Mouse (Mus musculus) CH12.LX (cell line): ENCODE measurements around the gene Slc6a11. TPM values are rescaled to one million over a fixed set of nuclear protein-coding genes. Genes with fewer than 3 reads are reported as not detected.

ENCODE experiments used
- DNase-seq: peaks from one replicate; pipeline ENCODE4 v3.0.0-alpha.2; 2013; ENCODE audit errors: extremely low read depth
- H3K27ac ChIP-seq: 2 replicates; pipeline ENCODE4 v1.5.1; 2012; ENCODE audit warnings: low read depth, mild to moderate bottlenecking, control low read depth, moderate library complexity; ENCODE audit not compliant: insufficient read depth
- H3K27me3 ChIP-seq: replicated peaks from 2 replicates; pipeline ENCODE3; 2012; ENCODE audit warnings: inconsistent platforms
- H3K36me3 ChIP-seq, 2 experiments: replicated peaks in 1 of 2; 2 replicates each; pipeline versions ENCODE3 to v1.6.1; 2012; ENCODE audit warnings: inconsistent platforms in 1 of 2, low read length in 1 of 2, mild to moderate bottlenecking in 1 of 2, mixed read lengths in 1 of 2, moderate library complexity in 1 of 2; ENCODE audit not compliant: control insufficient read depth in 1 of 2, insufficient read depth in 1 of 2
- H3K4me1 ChIP-seq, 2 experiments: 2 replicates each; pipeline ENCODE4 v1.6.1; 2012; ENCODE audit warnings: inconsistent platforms in 1 of 2, moderate library complexity in 1 of 2; ENCODE audit not compliant: insufficient read depth in 2 of 2, control insufficient read depth in 1 of 2
- H3K4me2 ChIP-seq: 2 replicates; pipeline ENCODE4 v1.6.1; 2012; ENCODE audit warnings: low read depth, mild to moderate bottlenecking, control low read depth; ENCODE audit not compliant: poor library complexity, insufficient read depth, severe bottlenecking
- H3K4me3 ChIP-seq, 3 experiments: fragments of 150-350 bp in 1 of 3; sonication (generic) in 1 of 3; replicated peaks in 1 of 3; 2 replicates each; pipeline versions ENCODE3 to v1.5.1; 2011 to 2012; ENCODE audit warnings: low read depth in 2 of 3, low read length in 2 of 3, mild to moderate bottlenecking in 2 of 3, moderate library complexity in 2 of 3, control low read depth in 1 of 3, improper control_type of control experiment in 1 of 3, inconsistent platforms in 1 of 3, mixed read lengths in 1 of 3; ENCODE audit not compliant: poor library complexity in 1 of 3
- H3K79me2 ChIP-seq: replicated peaks from 2 replicates; pipeline ENCODE4 v1.6.1; 2012; ENCODE audit warnings: mild to moderate bottlenecking, moderate library complexity; ENCODE audit not compliant: control insufficient read depth, poor library complexity, insufficient read depth, severe bottlenecking; ENCODE audit errors: extremely low read depth
- H3K9ac ChIP-seq: 2 replicates; pipeline ENCODE4 v1.6.1; 2012; ENCODE audit warnings: low read depth, mild to moderate bottlenecking, control low read depth, moderate library complexity; ENCODE audit not compliant: insufficient read depth
- H3K9me3 ChIP-seq: replicated peaks from 2 replicates; pipeline ENCODE3; 2012; ENCODE audit warnings: low read length, inconsistent platforms, mixed read lengths
- BHLHE40 ChIP-seq: IDR thresholded peaks from 2 replicates; pipeline ENCODE4 v1.6.1; 2011; ENCODE audit warnings: mild to moderate bottlenecking, low read depth, low read length, improper control_type of control experiment
- CHD2 ChIP-seq: IDR thresholded peaks from 2 replicates; pipeline ENCODE4 v1.6.1; 2011; ENCODE audit warnings: low read length, improper control_type of control experiment
- ELF1 ChIP-seq: IDR thresholded peaks from 2 replicates; pipeline ENCODE4 v1.6.1; 2014; ENCODE audit warnings: low read depth, mild to moderate bottlenecking, inconsistent platforms, low read length, improper control_type of control experiment
- EP300 ChIP-seq: IDR thresholded peaks from 2 replicates; pipeline ENCODE4 v1.6.1; 2011; ENCODE audit warnings: low read length, improper control_type of control experiment
- ETS1 ChIP-seq: conservative IDR thresholded peaks from 2 replicates; pipeline ENCODE4 v1.6.1; 2012; ENCODE audit warnings: low read depth, mild to moderate bottlenecking, inconsistent platforms, low read length, improper control_type of control experiment, moderate library complexity
- HCFC1 ChIP-seq: IDR thresholded peaks from 2 replicates; pipeline ENCODE4 v1.6.1; 2012; ENCODE audit warnings: low read depth, mild to moderate bottlenecking, inconsistent platforms, low read length, improper control_type of control experiment
- IRF4 ChIP-seq: IDR thresholded peaks from 2 replicates; pipeline ENCODE4 v1.6.1; 2014; ENCODE audit warnings: low read depth, mild to moderate bottlenecking, inconsistent platforms, low read length, improper control_type of control experiment
- JUN ChIP-seq: IDR thresholded peaks from 2 replicates; pipeline ENCODE4 v1.6.1; 2011; ENCODE audit warnings: low read depth, mild to moderate bottlenecking, low read length, improper control_type of control experiment, moderate library complexity; ENCODE audit not compliant: insufficient read depth
- MAFK ChIP-seq: IDR thresholded peaks from 2 replicates; pipeline ENCODE4 v1.6.1; 2011; ENCODE audit warnings: low read length, improper control_type of control experiment; ENCODE audit not compliant: insufficient replicate concordance
- MEF2A ChIP-seq: IDR thresholded peaks from 2 replicates; pipeline ENCODE4 v1.6.1; 2014; ENCODE audit warnings: low read depth, mild to moderate bottlenecking, inconsistent platforms, low read length, improper control_type of control experiment, borderline replicate concordance
- NELFE ChIP-seq: IDR thresholded peaks from 2 replicates; pipeline ENCODE4 v1.6.1; 2011; ENCODE audit warnings: low read depth, low read length, improper control_type of control experiment
- NRF1 ChIP-seq: IDR thresholded peaks from 2 replicates; pipeline ENCODE4 v1.6.1; 2014; ENCODE audit warnings: low read depth, mild to moderate bottlenecking, inconsistent platforms, low read length, improper control_type of control experiment, moderate library complexity
- POLR2AphosphoS2 ChIP-seq: IDR thresholded peaks from 2 replicates; pipeline ENCODE4 v1.6.1; 2011; ENCODE audit warnings: low read depth, low read length, improper control_type of control experiment
- RAD21 ChIP-seq: IDR thresholded peaks from 2 replicates; pipeline ENCODE4 v1.6.1; 2011; ENCODE audit warnings: low read depth, mild to moderate bottlenecking, low read length, improper control_type of control experiment, moderate library complexity
- RCOR1 ChIP-seq: conservative IDR thresholded peaks from 2 replicates; pipeline ENCODE4 v1.6.1; 2012; ENCODE audit warnings: low read depth, mild to moderate bottlenecking, inconsistent platforms, low read length, improper control_type of control experiment
- SMC3 ChIP-seq: IDR thresholded peaks from 2 replicates; pipeline ENCODE4 v1.6.1; 2011; ENCODE audit warnings: low read depth, low read length, improper control_type of control experiment
- UBTF ChIP-seq: IDR thresholded peaks from 2 replicates; pipeline ENCODE4 v1.6.1; 2012; ENCODE audit warnings: low read depth, mild to moderate bottlenecking, inconsistent platforms, low read length, improper control_type of control experiment, moderate library complexity
- ZC3H11A ChIP-seq: IDR thresholded peaks from 2 replicates; pipeline ENCODE4 v1.6.1; 2012; ENCODE audit warnings: low read depth, mild to moderate bottlenecking, inconsistent platforms, low read length, improper control_type of control experiment
- ZMIZ1 ChIP-seq: IDR thresholded peaks from 2 replicates; pipeline ENCODE4 v1.6.1; 2012; ENCODE audit warnings: low read depth, mild to moderate bottlenecking, inconsistent platforms, low read length, improper control_type of control experiment
- ZNF384 ChIP-seq: IDR thresholded peaks from 2 replicates; pipeline ENCODE4 v1.6.1; 2012; ENCODE audit warnings: low read depth, low read length, improper control_type of control experiment, inconsistent platforms
- dilution Hi-C: fragments of 300-500 bp; cut with MboI; formaldehyde crosslinking; loops from 2 replicates; pipeline ENCODE4 v1.14.3; 2020; ENCODE audit warnings: low sequenced_read_pairs; ENCODE audit not compliant: extremely low pct_unique_long_range_greater_than_20kb, extremely low pct_ligation_motif_present
- in situ Hi-C: fragments of 300-500 bp; cut with MboI; formaldehyde crosslinking; loops from 3 replicates; pipeline ENCODE4 v1.14.3; 2019; ENCODE audit warnings: low sequenced_read_pairs, low pct_ligation_motif_present, low pct_unique_long_range_greater_than_20kb, mixed read lengths
- polyA plus RNA-seq: library from polyadenylated mRNA; unstranded; fragments of >175 nt; gene quantifications from 2 replicates; pipeline ENCODE4 v1.2.1, GENCODE M21; 2012; ENCODE audit warnings: low read depth; ENCODE audit not compliant: insufficient read length
- total RNA-seq, 2 experiments: library from RNA; depleted of rRNA; stranded (reverse); fragments of 300-350 nt in 1 of 2; fragments of >200 nt in 1 of 2; gene quantifications; 2 replicates each; pipeline ENCODE4 v1.2.3; 2012 to 2014

The Slc6a11 gene
- total and polyA plus RNA-seq, 3 experiments, result not detected

GRCm38 (mm10) chr6:114101923-114102322, 29.1 kb upstream of the Slc6a11 start:
- H3K9ac ChIP-seq, result no peak overlapping the region
- no peak overlapping the region for H3K4me3 ChIP-seq
- no peaks in the 10 kb centered on the region for H3K36me3 ChIP-seq
- in situ Hi-C loops, result no loop called here
- TF ChIP-seq BHLHE40 (no peak), MEF2A (no peak), IRF4 (no peak), ZC3H11A (no peak), CHD2 (no peak), RCOR1 (no peak), RAD21 (no peak), SMC3 (no peak), HCFC1 (no peak), EP300 (no peak), ELF1 (no peak), POLR2AphosphoS2 (no peak), ETS1 (no peak), UBTF (no peak), NELFE (no peak), ZMIZ1 (no peak), JUN (no peak)
- H3K4me1 ChIP-seq, result no peaks in the 10 kb centered on the region
- no peak for DNase-seq
- H3K27ac ChIP-seq, result no peak overlapping the region
- dilution Hi-C loops, result no loop called here
- no peak overlapping the region for H3K4me2 ChIP-seq
- no peaks in the 10 kb centered on the region for H3K79me2 ChIP-seq
- H3K27me3 ChIP-seq, result peaks cover 91% of the 10 kb centered on the region
- no peaks in the 10 kb centered on the region for H3K9me3 ChIP-seq

GRCm38 (mm10) chr6:114119507-114119906, 11.5 kb upstream of the Slc6a11 start:
- H3K9me3 ChIP-seq, result no peaks in the 10 kb centered on the region
- no peaks in the 10 kb centered on the region for H3K4me1 ChIP-seq
- peaks cover 71% of the 10 kb centered on the region for H3K27me3 ChIP-seq
- DNase-seq, result no peak
- no peak overlapping the region for H3K27ac ChIP-seq
- dilution Hi-C loops, result no loop called here
- H3K4me2 ChIP-seq, result no peak overlapping the region
- TF ChIP-seq MAFK (no peak), NRF1 (no peak), ZNF384 (no peak), POLR2AphosphoS2 (no peak)
- no peaks in the 10 kb centered on the region for H3K36me3 ChIP-seq
- H3K4me3 ChIP-seq, result no peak overlapping the region
- H3K79me2 ChIP-seq, result no peaks in the 10 kb centered on the region
- in situ Hi-C loops, result no loop called here
- no peak overlapping the region for H3K9ac ChIP-seq
